Mouse (Mus musculus): Measurements from ENCODE around the gene Bcl7c.

DNA sequence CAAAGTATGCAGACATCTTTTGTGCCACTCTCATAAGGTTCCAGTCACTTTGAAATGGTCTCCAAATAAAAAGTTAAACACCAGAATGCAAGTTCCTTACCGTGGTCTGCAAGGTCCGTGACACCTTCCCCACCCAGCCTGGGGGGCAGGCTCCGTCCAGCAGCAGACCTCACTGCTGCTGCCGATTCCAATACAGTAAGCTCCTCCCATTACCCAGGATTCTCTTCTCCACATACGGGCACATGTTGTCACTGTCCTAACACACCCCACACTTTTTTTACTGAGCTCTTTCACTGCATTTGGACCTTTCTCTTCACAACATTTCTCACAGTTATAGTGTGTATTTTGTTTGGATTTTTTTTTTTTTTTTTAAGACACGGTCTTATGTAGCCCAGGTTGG lies 46.9 kb downstream of the Bcl7c start:
- TF ChIP-seq CHD2 (IDR thresholded peaks at IDR 0.05; ENCODE audit: low read length) (no peak), JUN (IDR thresholded peaks at IDR 0.05; ENCODE audit: insufficient read depth, low read depth, low read length) (no peak), ZC3H11A (IDR thresholded peaks at IDR 0.05; ENCODE audit: low read depth, low read length) (no peak), CTCF (conservative IDR thresholded peaks at IDR 0.05 in 1 of 2, IDR thresholded peaks at IDR 0.05 in 1 of 2; ENCODE audit: low read depth in 2 of 2, low read length in 2 of 2) (no peak), TBP (conservative IDR thresholded peaks at IDR 0.05; ENCODE audit: low read depth, low read length) (no peak), ZMIZ1 (IDR thresholded peaks at IDR 0.05; ENCODE audit: low read depth, low read length) (no peak), EP300 (IDR thresholded peaks at IDR 0.05; ENCODE audit: low read length) (no peak)
